Mouse (Mus musculus) cortical plate, adult 2 months (tissue): Measurements from ENCODE around the gene March6.

ENCODE experiments used
- CTCF ChIP-seq: fragments of 200-500 bp; IDR thresholded peaks from 2 replicates; pipeline ENCODE4 v1.5.1; 2011; ENCODE audit warnings: mild to moderate bottlenecking, control low read depth, low read length; ENCODE audit not compliant: insufficient read depth; ENCODE audit errors: extremely low read depth
- POLR2A ChIP-seq: fragments of 200-500 bp; IDR thresholded peaks from 2 replicates; pipeline ENCODE4 v1.6.1; 2011; ENCODE audit warnings: mild to moderate bottlenecking, low read length, control low read depth; ENCODE audit not compliant: insufficient read depth; ENCODE audit errors: extremely low read depth

DNA sequence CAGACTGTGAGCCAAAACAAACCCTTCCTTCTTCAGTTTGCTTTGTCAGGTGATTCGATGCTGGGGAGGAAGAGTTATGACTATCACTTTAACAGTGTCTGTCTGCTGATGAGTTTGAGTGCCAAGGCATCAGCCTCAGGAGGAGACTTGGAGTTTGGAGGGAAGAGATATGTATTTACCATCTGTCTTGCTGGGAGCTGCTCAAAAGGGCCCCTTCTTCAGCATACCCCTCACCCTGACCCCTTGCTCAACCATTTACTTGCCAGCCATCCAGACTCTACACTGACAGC, 9.6 kb upstream of the March6 start:
- TF ChIP-seq POLR2A (no peak), CTCF (no peak)
